Mouse (Mus musculus) C2C12 (cell line): ENCODE results near the gene Pou2f1. TPM values are rescaled to one million over a fixed set of nuclear protein-coding genes. Genes with fewer than 3 reads are reported as not detected.
"Not testable (repeated sequence)": the region's sequence is repeated elsewhere in the genome, so short reads cannot be mapped to it uniquely, and the experiment has no call there.

Source experiments
- H3K27me3 ChIP-seq: one replicate; pipeline ENCODE4 v1.6.1; 2011; ENCODE audit not compliant: control insufficient read depth, insufficient read depth, insufficient read length
- H3K36me3 ChIP-seq: one replicate; pipeline ENCODE4 v1.6.1; 2011; ENCODE audit not compliant: control insufficient read depth, insufficient read depth
- H3K4me3 ChIP-seq: one replicate; pipeline ENCODE4 v1.5.1; 2011; ENCODE audit warnings: mild to moderate bottlenecking, control low read depth; ENCODE audit not compliant: poor library complexity, insufficient read depth, severe bottlenecking
- H3K79me2 ChIP-seq: one replicate; pipeline ENCODE4 v1.6.1; 2011; ENCODE audit not compliant: control insufficient read depth, insufficient read depth
- H3K79me3 ChIP-seq: one replicate; pipeline ENCODE4 v1.6.1; 2011; ENCODE audit warnings: low read depth, control low read depth
- H3ac ChIP-seq: one replicate; pipeline ENCODE3; 2011; ENCODE audit warnings: low read depth; ENCODE audit not compliant: control insufficient read depth, insufficient read length
- CEBPB ChIP-seq: IDR thresholded peaks from one replicate; pipeline ENCODE4 v1.6.1; 2011; ENCODE audit warnings: low read depth, mild to moderate bottlenecking, control low read depth, moderate library complexity
- CTCF ChIP-seq: IDR thresholded peaks from one replicate; pipeline ENCODE4 v1.5.1; 2011; ENCODE audit not compliant: control insufficient read depth, insufficient read depth, insufficient read length
- FOSL1 ChIP-seq: IDR thresholded peaks from one replicate; pipeline ENCODE4 v1.8.0; 2011; ENCODE audit warnings: mild to moderate bottlenecking, low read length; ENCODE audit not compliant: poor library complexity, insufficient read depth, severe bottlenecking
- MAX ChIP-seq: IDR thresholded peaks from one replicate; pipeline ENCODE4 v1.6.1; 2011; ENCODE audit warnings: mild to moderate bottlenecking, control low read depth
- MYOD1 ChIP-seq: IDR thresholded peaks from one replicate; pipeline ENCODE4 v1.6.1; 2011; ENCODE audit warnings: low read depth; ENCODE audit not compliant: control insufficient read depth, insufficient read length
- MYOG ChIP-seq: IDR thresholded peaks from one replicate; pipeline ENCODE4 v1.6.1; 2011; ENCODE audit not compliant: control insufficient read depth, insufficient read length; ENCODE audit errors: extremely low read depth
- USF1 ChIP-seq: IDR thresholded peaks from one replicate; pipeline ENCODE4 v1.6.1; 2011; ENCODE audit warnings: low read depth, mild to moderate bottlenecking, control low read depth, moderate library complexity
- polyA plus RNA-seq: library from polyadenylated mRNA; unstranded; fragments of >200 nt; fragmentation: generic; extraction: Trizol; gene quantifications from one replicate; pipeline ENCODE4 v1.2.1, GENCODE M21; 2012; ENCODE audit warnings: missing spikeins

Pou2f1 gene
- polyA plus RNA-seq, 1 experiment, result 3.2 TPM

DNA sequence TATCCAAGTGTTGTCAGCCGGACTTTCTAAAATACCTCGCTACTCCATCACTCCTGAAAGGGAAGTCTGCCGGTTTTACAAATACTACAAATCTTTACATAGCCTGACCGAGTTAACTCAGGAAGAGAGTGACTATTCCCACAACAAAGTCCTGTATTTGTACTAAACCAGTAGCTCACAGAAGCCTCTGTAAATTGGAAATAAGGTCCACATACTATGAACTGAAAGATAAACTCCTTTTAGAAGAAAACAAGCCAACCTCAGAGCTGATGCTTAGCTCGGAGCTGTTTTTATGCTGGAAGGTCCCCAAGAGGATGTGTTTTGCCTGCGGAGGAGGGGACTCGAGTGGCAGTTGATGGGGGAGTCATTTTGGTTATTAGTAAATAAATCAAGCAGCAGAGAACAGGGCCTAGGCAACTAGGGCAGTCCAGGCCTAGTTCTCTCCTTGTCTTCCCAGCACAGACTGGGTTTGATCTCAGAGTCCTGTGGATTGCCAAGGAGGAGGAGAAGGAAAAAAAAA, 1.8 kb downstream of the Pou2f1 start:
- peaks cover 59% of the 10 kb centered on the region for H3K79me3 ChIP-seq
- H3K79me2 ChIP-seq, result peaks cover 64% of the 10 kb centered on the region
- H3K27me3 ChIP-seq, result no peaks in the 10 kb centered on the region
- H3K4me3 ChIP-seq, result peak overlapping the region; percentile 66
- no peak overlapping the region for H3ac ChIP-seq
- no peak for TF ChIP-seq CTCF
- no peak for TF ChIP-seq MAX
- no peaks in the 10 kb centered on the region for H3K36me3 ChIP-seq

DNA sequence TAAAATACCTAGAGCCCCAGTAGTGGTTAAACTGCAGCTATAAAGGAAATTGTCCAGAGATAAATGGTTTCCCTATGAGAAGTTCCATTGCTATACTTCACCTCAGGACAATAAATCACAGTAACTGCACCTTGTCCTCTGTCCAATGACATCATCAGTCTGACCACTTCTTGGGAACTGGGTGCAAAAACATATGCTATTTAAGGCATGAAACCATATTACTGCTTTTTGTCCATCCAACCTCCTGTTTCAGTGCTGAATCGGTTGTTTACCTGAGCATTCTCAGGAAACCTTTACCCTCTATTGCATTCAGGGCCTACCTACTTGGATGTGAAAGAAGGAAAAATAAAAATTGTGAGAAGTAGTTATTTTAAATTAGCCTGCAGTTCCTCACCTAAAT, 2.8 kb downstream of the Pou2f1 start:
- Histone ChIP-seq H3K79me2 (peaks cover 73% of the 10 kb centered on the region), H3K36me3 (no peaks in the 10 kb centered on the region), H3ac (no peak overlapping the region), H3K4me3 (no peak overlapping the region), H3K79me3 (peaks cover 66% of the 10 kb centered on the region), H3K27me3 (no peaks in the 10 kb centered on the region)
- TF ChIP-seq MAX (no peak), CEBPB (no peak), FOSL1 (no peak), MYOG (no peak), CTCF (no peak), USF1 (no peak), MYOD1 (no peak)

DNA sequence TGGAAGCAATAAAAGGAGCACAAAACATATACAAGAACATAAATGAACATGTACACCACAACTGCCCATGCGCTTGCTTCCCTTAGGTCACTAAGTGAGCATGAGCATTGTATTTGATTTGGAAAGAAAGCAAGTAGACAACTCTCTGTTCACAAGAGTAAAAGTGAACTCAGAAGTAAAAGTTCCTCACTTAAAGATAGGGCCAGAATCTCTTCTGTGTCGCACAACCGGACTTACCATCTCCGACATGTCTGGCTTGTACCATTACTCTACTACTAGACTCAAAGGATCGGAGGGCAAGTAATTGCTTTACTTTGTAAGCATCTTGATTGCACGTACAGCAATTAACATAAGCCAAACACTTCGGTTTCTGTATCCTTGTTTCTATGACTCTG, 6.8 kb downstream of the Pou2f1 start:
- Histone ChIP-seq H3K4me3 (no peak overlapping the region), H3ac (no peak overlapping the region), H3K79me3 (peaks cover 97% of the 10 kb centered on the region), H3K27me3 (no peaks in the 10 kb centered on the region), H3K79me2 (peaks cover 100% of the 10 kb centered on the region), H3K36me3 (no peaks in the 10 kb centered on the region)
- TF ChIP-seq MYOG (no peak), CEBPB (no peak), CTCF (no peak), MYOD1 (no peak), FOSL1 (no peak), MAX (no peak), USF1 (no peak)

DNA sequence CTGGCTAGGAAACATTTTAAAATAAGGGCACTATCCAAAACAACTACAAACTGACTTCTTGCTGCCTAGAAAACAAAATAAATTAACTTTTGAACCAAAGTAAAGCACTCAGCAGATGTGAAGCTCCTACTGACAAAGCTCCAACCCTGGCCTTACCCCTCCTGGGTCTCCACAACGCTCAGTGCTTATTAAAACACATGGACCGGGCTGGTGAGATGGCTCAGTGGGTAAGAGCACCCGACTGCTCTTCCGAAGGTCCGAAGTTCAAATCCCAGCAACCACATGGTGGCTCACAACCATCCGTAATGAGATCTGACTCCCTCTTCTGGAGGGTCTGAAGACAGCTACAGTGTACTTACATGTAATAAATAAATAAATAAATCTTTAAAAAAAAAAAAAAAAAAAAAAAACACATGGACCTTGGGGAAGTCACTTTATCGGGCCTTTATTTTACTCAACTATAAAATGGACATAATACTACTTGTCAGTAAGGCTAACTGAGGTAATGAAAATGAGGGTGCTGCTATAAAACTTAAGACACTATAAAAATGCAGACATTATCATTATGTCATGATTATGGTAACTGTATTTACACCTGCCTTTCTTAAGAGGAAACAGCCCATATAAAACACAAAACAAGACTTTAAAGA, 7.3 kb downstream of the Pou2f1 start:
- H3ac ChIP-seq, H3K4me3 ChIP-seq, H3K36me3 ChIP-seq, H3K27me3 ChIP-seq: not testable (repeated sequence)
- H3K79me2 ChIP-seq, result peaks cover 100% of the 10 kb centered on the region
- H3K79me3 ChIP-seq, result peaks cover 96% of the 10 kb centered on the region

DNA sequence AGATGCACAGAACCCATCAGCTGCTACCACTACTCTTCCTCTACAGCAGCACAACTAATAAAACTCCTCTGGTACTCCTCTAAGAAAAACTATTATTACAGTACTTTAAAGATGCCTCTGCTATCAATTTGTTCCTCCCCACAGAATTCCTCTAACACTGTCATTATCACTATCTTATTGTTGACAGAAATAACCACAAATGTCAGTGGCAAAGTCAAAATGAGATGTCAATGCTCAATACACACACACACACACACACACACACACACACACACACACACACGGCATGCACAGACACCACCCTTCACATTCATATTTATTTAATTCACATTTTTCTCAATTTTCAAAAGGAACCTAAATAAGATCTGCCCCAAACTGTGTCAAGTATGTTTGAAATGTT, 8.2 kb downstream of the Pou2f1 start:
- TF ChIP-seq MAX, result no peak
- no peak for TF ChIP-seq USF1
- no peak for TF ChIP-seq MYOG
- no peak for TF ChIP-seq FOSL1
- no peak for TF ChIP-seq MYOD1
- TF ChIP-seq CTCF, result no peak
- no peak for TF ChIP-seq CEBPB
- Histone ChIP-seq H3K4me3 (no peak overlapping the region), H3ac (no peak overlapping the region), H3K79me2 (peaks cover 100% of the 10 kb centered on the region), H3K36me3 (no peaks in the 10 kb centered on the region), H3K27me3 (no peaks in the 10 kb centered on the region), H3K79me3 (peaks cover 94% of the 10 kb centered on the region)

DNA sequence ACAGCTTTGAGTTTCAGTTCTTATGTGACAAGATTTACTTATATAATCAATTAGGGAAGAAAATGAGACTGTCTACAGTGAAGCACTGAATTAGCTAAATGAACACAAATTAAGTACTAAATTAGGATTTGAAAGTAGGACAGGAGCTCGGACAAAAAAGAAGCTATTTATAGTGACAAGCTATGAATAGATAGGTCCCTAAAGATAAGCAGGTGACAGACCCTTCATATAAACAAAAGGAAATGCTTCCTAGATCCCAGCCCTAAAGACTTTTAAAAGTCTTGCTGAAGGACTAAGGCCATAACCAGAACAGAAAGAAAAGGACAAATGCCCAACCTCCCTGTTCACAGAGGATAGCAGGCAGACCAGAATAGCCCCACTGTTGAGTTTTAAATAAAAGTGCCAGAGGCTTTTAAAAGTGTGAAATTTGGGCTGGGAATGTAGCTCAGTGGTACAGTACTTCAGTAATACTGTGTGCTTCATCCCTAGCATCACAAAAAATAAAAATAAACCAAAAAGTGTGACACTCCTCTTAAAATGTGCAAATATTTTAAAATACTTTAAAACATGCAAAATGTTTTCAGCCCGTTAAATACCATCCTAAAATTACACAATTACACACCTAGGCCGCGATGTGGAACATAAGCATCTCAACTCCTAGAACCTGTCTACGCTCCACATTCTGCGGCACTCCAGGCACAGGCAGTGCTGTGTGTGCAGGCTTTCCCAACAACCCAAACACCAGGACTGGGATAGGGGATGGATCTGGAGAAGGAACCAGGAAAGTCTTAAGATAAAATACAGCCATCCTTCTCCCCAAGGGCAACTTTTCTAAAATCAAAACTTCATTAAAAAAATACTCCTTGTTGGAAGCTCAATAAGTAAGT, 9.0 kb downstream of the Pou2f1 start:
- peaks cover 93% of the 10 kb centered on the region for H3K79me3 ChIP-seq
- no peaks in the 10 kb centered on the region for H3K36me3 ChIP-seq
- H3K79me2 ChIP-seq, result peaks cover 100% of the 10 kb centered on the region
- no peak overlapping the region for H3K4me3 ChIP-seq
- TF ChIP-seq CTCF (no peak), FOSL1 (no peak), MAX (no peak), MYOD1 (no peak), USF1 (no peak), CEBPB (no peak), MYOG (no peak)
- no peaks in the 10 kb centered on the region for H3K27me3 ChIP-seq
- no peak overlapping the region for H3ac ChIP-seq
